Mouse (Mus musculus) monocyte, adult 2 months (primary cell): ENCODE data around the gene Ksr2.

ENCODE experiments used
- DNase-seq, 2 experiments: peaks; one replicate each; pipeline ENCODE4 v3.0.0; 2022; ENCODE audit warnings: low spot score in 2 of 2, low read depth in 1 of 2

Ksr2 gene

DNA sequence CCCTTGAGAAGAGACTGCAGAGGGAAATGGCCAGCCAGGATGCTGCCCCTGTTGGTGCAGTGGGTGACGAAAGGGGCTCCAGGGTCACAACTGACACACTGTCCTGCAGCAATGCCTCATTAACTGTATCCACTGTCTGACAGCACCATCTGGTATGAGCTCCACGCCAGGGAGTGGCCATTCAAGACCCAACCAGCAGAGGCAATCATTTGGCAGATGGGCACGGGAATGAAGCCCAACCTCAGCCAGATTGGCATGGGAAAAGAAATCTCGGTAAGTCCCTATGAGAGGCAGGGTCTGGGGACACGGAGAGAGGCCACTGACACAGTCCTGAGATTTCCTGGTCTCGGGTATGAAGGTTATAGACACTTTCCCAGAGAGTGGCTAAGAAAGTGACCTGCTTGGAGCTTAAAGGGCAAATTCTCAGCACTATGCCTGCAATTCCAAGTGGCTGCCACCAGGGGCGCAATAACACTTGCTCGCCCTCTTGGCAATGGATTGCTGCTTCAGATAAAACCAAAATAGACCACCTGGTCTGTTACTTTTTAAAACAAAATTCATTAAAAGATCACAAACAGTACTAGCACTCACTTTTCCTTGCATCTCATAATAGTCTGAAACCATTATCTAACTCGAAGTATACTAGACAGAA lies 347.5 kb downstream of the Ksr2 start:
- no peak for DNase-seq

GRCm38 (mm10) chr5:117764496-117764895 lies 350.7 kb downstream of the Ksr2 start:
- DNase-seq = no peak

DNA sequence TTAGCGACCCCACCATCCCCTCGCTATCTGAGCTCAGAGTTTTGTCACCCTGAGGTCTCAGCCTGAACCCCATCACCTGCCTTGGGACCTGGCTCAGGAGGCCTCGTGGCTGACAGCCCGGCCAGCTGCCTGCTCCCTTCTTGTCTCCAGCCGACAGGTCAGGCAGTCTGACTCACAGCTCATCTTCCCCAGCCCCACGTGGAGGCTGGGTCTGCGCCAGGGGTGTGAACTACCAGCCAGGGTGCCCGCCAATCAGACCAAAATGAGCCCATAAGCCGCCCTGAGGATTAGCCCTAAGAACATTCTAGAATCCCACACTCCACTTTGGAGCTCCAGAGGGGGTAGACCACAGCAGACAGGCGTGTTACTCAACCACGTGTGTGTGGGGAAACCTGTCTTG lies 365.4 kb downstream of the Ksr2 start:
- DNase-seq = no peak

DNA sequence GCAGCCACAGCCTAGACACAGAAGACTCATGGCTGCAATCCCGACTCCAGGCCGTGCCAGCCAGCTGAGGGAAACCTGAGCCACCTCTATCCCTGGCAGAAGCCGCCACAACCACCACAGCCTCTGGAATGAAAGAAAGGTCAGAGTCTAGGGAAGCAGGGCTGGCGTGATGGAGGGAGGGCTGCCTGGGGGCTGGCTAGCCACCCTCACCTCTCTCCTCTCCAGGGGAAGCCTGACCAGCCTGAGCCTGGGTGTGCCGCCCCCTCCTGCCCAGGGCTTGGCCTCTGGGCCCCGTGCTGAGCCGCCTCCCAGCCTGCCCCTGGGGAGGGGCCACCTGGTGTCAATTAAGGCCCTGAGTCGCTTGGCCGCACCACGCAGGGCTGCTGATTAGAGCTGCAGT lies 366.9 kb downstream of the Ksr2 start, which contains the start of gene Nos1:
TSS of gene Nos1 (plus strand) at position 352 of the 400 bp plus-strand sequence.
- DNase-seq = no peak

DNA sequence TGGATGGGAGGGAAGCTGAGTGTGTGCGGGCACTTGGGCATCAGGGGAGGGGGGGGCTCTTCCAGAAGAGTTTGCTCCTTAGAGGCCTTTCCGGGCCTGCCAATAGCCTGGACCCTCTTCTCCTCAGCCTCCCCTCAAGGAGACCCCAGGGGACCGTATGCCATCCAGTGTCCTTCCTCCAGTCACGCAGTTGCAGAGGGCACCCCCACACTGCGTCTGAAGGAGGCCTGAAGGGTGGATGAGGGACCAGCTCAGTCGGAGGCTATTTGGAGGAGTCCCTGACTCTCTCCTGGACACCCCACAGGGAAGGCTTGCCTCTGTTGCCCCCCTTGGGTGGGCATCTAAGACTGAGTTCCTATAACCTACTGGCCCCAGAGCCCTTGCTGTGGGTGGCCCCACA lies 367.4 kb downstream of the Ksr2 start:
- DNase-seq = no peak

DNA sequence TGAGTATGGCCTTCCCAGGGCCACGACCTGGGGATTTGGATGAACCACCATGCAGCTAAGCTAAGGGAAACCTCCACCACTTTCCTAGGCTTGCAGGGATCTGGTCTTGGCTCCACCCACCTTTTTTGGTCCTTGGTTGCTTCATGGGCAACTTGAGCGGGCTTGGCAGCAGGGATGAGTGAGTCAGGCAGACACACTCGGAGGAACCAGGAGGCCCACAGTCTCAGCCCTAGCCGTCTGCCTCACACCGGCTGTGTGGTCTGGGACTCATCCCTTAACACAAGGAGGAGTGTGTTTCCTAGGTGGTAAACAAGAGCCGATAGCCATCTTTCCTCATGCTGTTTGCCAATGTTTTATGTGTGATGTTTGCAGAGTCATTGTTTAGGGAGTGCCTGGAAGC lies 376.3 kb downstream of the Ksr2 start:
- DNase-seq = no peak

DNA sequence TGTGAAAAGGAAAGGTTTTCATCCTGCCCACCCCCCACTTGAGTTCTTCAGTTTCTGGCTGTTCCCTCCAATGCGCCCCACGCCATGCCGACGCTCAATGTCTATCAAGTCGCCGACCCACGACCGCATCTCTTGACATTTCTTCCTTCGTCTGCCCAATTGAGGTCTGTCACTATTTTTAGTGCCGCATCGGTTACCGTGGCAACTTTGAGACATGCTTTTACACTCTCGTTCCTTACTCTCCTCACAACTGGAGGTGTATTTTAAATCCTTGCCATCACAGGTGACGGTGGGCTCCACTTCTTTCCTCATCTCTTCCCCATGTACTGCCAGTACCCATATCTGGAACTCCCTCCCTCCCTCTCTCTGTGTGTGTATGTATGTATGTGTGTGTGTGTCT lies 378.1 kb downstream of the Ksr2 start:
- DNase-seq = no peak

DNA sequence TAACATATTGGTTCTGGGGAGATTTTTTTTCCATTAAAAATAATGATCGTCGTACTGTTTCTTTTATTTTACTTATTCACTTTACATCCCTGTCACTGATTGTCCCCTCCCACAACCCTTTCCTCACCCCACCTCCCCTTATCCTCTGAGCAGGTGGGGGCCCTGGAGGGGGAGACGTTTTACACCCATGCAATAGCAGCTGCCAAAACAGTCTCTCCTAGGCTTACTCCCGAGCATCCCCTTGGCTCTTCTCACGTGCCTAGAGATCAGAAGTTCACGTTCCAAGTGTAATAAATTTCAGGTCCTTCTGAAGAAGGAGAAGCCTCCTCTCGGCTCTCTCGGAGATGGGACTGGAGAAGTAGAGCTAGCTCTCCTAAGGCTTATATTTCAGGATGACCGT lies 387.0 kb downstream of the Ksr2 start:
- DNase-seq = no peak

DNA sequence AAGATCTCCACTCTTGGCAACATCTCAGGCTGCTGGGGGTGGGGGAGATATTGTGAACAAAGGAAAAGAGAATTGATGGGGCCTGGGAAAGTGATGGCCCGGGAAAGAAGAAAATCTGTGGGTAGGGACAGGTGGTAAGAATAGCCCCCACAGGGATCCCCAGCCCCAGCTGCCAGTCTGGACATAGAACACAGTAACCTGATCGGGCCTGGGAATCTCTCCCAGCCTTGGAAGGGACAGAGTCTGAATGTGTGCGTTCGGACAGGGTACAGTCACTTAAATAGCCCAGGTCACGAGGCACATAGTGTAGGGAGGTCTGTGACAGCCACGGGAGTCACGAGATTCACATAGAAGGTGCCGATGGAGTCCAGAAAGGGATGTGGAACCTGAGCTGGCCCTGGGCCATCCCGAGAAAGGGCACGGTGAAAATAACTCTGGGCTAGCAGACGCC lies 388.3 kb downstream of the Ksr2 start:
- DNase-seq = no peak

DNA sequence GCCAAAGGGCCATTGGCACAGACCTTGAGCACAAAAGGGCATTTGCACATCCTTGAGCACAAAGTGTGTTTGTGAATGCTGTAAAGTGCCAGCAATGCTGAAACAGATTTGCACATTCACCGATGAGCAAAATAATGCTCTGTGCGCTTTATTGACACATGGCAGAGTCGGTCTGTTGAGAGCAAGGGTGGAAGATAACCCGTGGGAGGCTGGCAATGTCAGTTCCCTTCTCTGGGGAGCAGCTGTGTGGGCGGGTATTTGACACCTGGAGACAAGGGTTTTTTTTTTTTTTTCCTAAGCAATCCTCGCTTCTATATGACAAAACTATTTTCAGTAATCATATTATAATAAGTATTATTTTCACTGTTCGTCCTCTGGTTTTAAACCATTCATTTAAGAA lies 389.8 kb downstream of the Ksr2 start:
- DNase-seq = no peak

DNA sequence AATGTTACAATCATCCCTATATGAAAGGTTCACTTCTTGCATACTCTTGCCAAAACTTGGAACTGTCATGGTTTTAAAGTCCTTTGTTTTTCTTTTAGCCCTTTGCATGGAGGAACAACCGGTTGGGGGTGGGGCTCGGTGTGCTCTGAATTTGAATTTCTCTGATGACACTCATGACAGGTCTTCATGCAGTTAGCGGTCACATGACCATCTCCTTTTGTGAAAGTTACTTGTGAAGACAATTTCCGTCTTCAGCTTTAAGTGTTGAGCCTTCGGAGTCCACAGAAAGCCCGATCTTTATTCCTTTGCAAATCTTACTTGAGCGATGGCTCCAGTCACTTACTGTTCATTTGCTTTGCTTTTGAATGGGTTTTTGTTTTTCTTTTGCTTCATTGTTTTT lies 397.1 kb downstream of the Ksr2 start:
- DNase-seq = no peak

- DNase-seq = no peak
These were observed 405.0 kb downstream of the Ksr2 start for GRCm38 (mm10) chr5:117818800-117819199.

DNA sequence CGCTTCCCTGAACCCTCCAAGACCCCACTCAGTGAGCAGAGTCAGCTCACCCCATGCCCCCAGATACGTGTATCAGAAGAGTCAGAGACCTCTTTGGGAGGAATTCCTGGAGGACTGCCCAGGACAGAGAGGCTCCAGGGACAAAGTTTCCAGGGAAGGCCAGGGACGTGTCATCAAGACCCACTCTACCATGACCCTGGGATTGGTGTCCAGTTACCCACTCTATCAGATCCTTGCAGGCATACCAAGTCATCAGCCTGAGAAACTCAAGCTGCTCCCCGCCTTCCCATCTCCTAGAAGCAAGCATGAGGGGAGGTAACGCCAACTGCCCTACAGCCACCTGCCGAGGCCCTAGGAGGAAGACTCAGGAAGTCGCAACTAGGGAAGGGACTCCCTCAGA lies 406.6 kb downstream of the Ksr2 start:
- no peak for DNase-seq

DNA sequence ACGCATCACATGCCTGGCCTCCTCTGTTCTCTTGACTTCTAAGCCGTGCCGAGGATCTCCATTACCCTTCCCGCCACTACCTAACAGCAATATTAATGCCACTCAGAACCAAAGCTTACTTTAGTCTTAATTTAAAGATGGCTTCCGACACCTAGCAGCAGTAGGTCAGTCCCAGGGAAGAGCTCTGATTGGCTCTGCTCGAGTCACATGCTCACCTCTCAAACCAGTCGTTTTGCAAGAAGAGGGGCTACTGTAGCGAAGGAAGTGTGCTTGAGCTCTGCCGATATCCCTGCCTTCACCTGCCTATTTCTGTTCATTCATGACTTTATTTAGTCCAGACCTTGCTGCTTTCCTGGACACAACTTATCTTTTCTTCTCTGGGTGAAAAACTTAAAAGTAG lies 410.0 kb downstream of the Ksr2 start:
- DNase-seq = no peak

- DNase-seq = no peak
These were observed 410.7 kb downstream of the Ksr2 start for GRCm38 (mm10) chr5:117824486-117824885.
